Comparison of ENCODE assay signal across 9 mouse cellular contexts in the genomic region with DNA sequence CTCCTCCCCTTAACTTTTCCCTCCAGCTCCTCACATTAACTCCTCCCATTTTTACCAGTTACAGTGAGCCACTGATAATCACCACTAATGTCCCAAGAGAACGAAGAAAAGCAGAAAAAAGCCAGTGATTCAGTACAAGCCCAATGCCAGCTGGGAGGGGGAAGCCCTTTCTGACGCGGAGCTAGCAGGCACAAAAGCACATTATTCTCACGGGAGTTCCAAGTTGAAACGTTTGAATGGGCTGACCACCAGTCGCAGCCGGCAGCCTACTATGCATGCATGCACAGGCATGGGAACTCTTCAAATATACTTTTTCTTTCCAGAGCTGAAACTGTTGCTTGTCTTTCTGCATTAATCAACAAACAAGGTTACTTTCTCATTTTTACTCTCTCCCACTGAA. TPM values are rescaled to one million over a fixed set of nuclear protein-coding genes. Genes with fewer than 3 reads are reported as not detected.
DNase-seq lines count a peak whose midpoint lies in the region; ATAC-seq and TF ChIP-seq lines count a peak whose summit lies in the region.
"Had no signal": no experiment of that assay in that cellular context is flagged by ENCODE, and none has a peak within 500 bp of the region (broad histone marks: within the 10 kb centered on the region; RNA-seq: fewer than 3 reads in every experiment).

No protein-coding gene starts in this region.

- H3K4me1 ChIP-seq in hindbrain, embryonic 10.5 days (replicated peaks): peaks cover 26% of the 10 kb centered on the region
- no peaks in the 10 kb centered on the region for H3K4me1 ChIP-seq in intestine, embryonic 15.5 days (replicated peaks)
- H3K4me1 ChIP-seq in lung, adult 2 months (ENCODE audit: control insufficient read depth, insufficient read depth, low read length): no peaks in the 10 kb centered on the region
- H3K4me1 ChIP-seq in heart, embryonic 11.5 days (ENCODE audit: control insufficient read depth, insufficient read depth, low read length): no peaks in the 10 kb centered on the region

- H3K9me3 ChIP-seq in hindbrain, embryonic 10.5 days: no peaks in the 10 kb centered on the region
- H3K9me3 ChIP-seq in intestine, embryonic 15.5 days: no peaks in the 10 kb centered on the region
- H3K9me3 ChIP-seq in heart, embryonic 11.5 days (replicated peaks; ENCODE audit: control insufficient read depth, low read length): no peaks in the 10 kb centered on the region

- H3K4me2 ChIP-seq in intestine, embryonic 15.5 days (replicated peaks): no peak overlapping the region
- no peak overlapping the region for H3K4me2 ChIP-seq in heart, embryonic 11.5 days

- WGBS in hindbrain, embryonic 10.5 days: 10% methylated on average over 7 of the region's 7 CpGs
- 61% methylated on average over 7 of the region's 7 CpGs for WGBS in intestine, embryonic 15.5 days
- 46% methylated on average over 7 of the region's 7 CpGs for WGBS in lung, adult 2 months
- WGBS in heart, embryonic 11.5 days (ENCODE audit: insufficient replicate concordance): 47% methylated on average over 7 of the region's 7 CpGs

- intact Hi-C loops in heart, postnatal 14 days (cut with DNase I): no loop called here
- intact Hi-C loops in left cerebral cortex, postnatal 36 days (cut with DNase I): no loop called here

- ATAC-seq in intestine, embryonic 15.5 days: no peak
- ATAC-seq in heart, embryonic 11.5 days (replicated peaks; ENCODE audit: insufficient number of reproducible peaks, low FRiP score, low TSS enrichment): no peak

- no peak for TF ChIP-seq CTCF in lung, adult 2 months (IDR thresholded peaks at IDR 0.05; ENCODE audit: insufficient read depth, low read length)

- peaks cover 3% of the 10 kb centered on the region; the same call in 1 of the 2 replicates for H3K27me3 ChIP-seq in hindbrain, embryonic 10.5 days (ENCODE audit: insufficient read depth, poor library complexity, severe bottlenecking)
- no peaks in the 10 kb centered on the region for H3K27me3 ChIP-seq in intestine, embryonic 15.5 days (replicated peaks)
- H3K27me3 ChIP-seq in heart, embryonic 11.5 days (ENCODE audit: control insufficient read depth, insufficient read depth, low read length): no peaks in the 10 kb centered on the region

- TF ChIP-seq POLR2A in lung, adult 2 months (IDR thresholded peaks at IDR 0.05; ENCODE audit: borderline replicate concordance, extremely low read depth, low read depth, low read length): no peak

- H3K27ac ChIP-seq in hindbrain, embryonic 10.5 days: peak overlapping the region; percentile 79
- no peak overlapping the region for H3K27ac ChIP-seq in intestine, embryonic 15.5 days
- no peak overlapping the region for H3K27ac ChIP-seq in heart, embryonic 11.5 days (ENCODE audit: low read depth, low read length)

- no peak overlapping the region for H3K9ac ChIP-seq in intestine, embryonic 15.5 days
- no peak overlapping the region for H3K9ac ChIP-seq in heart, embryonic 11.5 days (ENCODE audit: low read depth, low read length)

- no peaks in the 10 kb centered on the region for H3K36me3 ChIP-seq in hindbrain, embryonic 10.5 days
- H3K36me3 ChIP-seq in intestine, embryonic 15.5 days: no peaks in the 10 kb centered on the region
- no peaks in the 10 kb centered on the region for H3K36me3 ChIP-seq in heart, embryonic 11.5 days (ENCODE audit: control insufficient read depth, insufficient read depth, low read length)

- no peak overlapping the region for H3K4me3 ChIP-seq in hindbrain, embryonic 10.5 days
- no peak overlapping the region for H3K4me3 ChIP-seq in intestine, embryonic 15.5 days (replicated peaks)
- H3K4me3 ChIP-seq in lung, adult 2 months (replicated peaks; ENCODE audit: extremely low read depth, low read depth, low read length): no peak overlapping the region
- H3K4me3 ChIP-seq in heart, embryonic 11.5 days (ENCODE audit: low read depth, low read length): no peak overlapping the region

- peak; percentile 5 for DNase-seq in heart, postnatal 4 days
- DNase-seq in heart, postnatal 14 days: no peak
- DNase-seq in hindbrain, embryonic 10.5 days (ENCODE audit: low spot score): peak; percentile 59
- DNase-seq in left cerebral cortex, postnatal 36 days (ENCODE audit: low spot score in 2 of 2): peak; percentile 9 to 14
- peak; percentile 26 for DNase-seq in right cerebral cortex, postnatal 14 days
- DNase-seq in lung, adult 2 months: no peak
- DNase-seq: kidney, postnatal 14 days had no signal

RNA-seq across cellular contexts. Expression of a gene that starts 41.7 kb away (rescaled TPM):
- total RNA-seq in heart, postnatal 4 days (2021): 1 to 10 TPM; 2.8 to 3.4 TPM
- 1 to 10 TPM; 1.3 TPM for total RNA-seq in heart, postnatal 14 days (2021)
- 9.5 and 16.0 TPM in 2 replicates for polyA plus RNA-seq in hindbrain, embryonic 10.5 days (2016; fragmentation: Nextera tagmentation; extraction: Ambion mirVana)
- total RNA-seq in left cerebral cortex, postnatal 36 days (2021): 100 to 1,000 TPM in 1 of 2 experiments, 10 to 100 TPM in 1; 98.2 to 124 TPM
- 3.9 and 4.2 TPM in 2 replicates for polyA plus RNA-seq in intestine, embryonic 15.5 days (2015; fragmentation: Nextera tagmentation; extraction: Ambion mirVana)
- polyA plus RNA-seq in lung, adult 2 months (2012; rRNA removed): 1.1 and 1.8 TPM in 2 replicates
- polyA plus RNA-seq in heart, embryonic 11.5 days (2014; fragmentation: Nextera tagmentation; extraction: Ambion mirVana): 0.63 and 0.64 TPM in 2 replicates

Comparison
In these comparisons a context has a peak if more than half of its experiments do, and no peak if none do; other contexts are left out.
1. DNase-seq: peak in heart, postnatal 4 days (single experiment), hindbrain, embryonic 10.5 days (single experiment), left cerebral cortex, postnatal 36 days (2 of 2) and right cerebral cortex, postnatal 14 days (single experiment); none in heart, postnatal 14 days (0 of 2) and lung, adult 2 months (single experiment).